Mouse (Mus musculus) liver, postnatal 0 days (tissue): ENCODE measurements around the gene Nlrp4c. TPM values are rescaled to one million over a fixed set of nuclear protein-coding genes. Genes with fewer than 3 reads are reported as not detected.
A peak's percentile ranks its signal among the peaks of the same experiment; 100 is the strongest.

Source experiments
- ATAC-seq: fragments of 200-750 bp; cut with Nextera tagmentation; 2 replicates; pipeline ENCODE4 v1.8.0; 2017; ENCODE audit warnings: mild to moderate bottlenecking, moderate library complexity
- DNase-seq: peaks from one replicate; pipeline ENCODE4 v3.0.0-alpha.2; 2016
- H3K27ac ChIP-seq: fragments of 300-500 bp; sonication (generic); 2 replicates; pipeline ENCODE4 v1.5.1; 2014; ENCODE audit warnings: antibody characterized with exemption, moderate library complexity, mild to moderate bottlenecking, low read depth
- H3K27me3 ChIP-seq: fragments of 300-500 bp; sonication (generic); 2 replicates; pipeline ENCODE4 v1.6.1; 2014; ENCODE audit warnings: low read length, control low read depth, mixed read lengths; ENCODE audit not compliant: insufficient read depth
- H3K36me3 ChIP-seq: fragments of 300-500 bp; sonication (generic); replicated peaks from 2 replicates; pipeline ENCODE4 v1.6.1; 2014; ENCODE audit warnings: mild to moderate bottlenecking, control low read depth, low read length, moderate library complexity, mixed read lengths; ENCODE audit not compliant: insufficient read depth
- H3K4me1 ChIP-seq: fragments of 300-500 bp; sonication (generic); 2 replicates; pipeline ENCODE4 v1.6.1; 2014; ENCODE audit warnings: antibody characterized with exemption, mild to moderate bottlenecking, control low read depth; ENCODE audit not compliant: insufficient read depth
- H3K4me2 ChIP-seq: fragments of 300-500 bp; sonication (generic); 2 replicates; pipeline ENCODE4 v1.6.1; 2014; ENCODE audit warnings: low read depth, mild to moderate bottlenecking, low read length, moderate library complexity, mixed read lengths
- H3K4me3 ChIP-seq: fragments of 300-500 bp; sonication (generic); 2 replicates; pipeline ENCODE4 v1.5.1; 2014; ENCODE audit warnings: low read depth, low read length
- H3K9ac ChIP-seq: fragments of 300-500 bp; sonication (generic); replicated peaks from 2 replicates; pipeline ENCODE4 v1.6.1; 2014; ENCODE audit warnings: mild to moderate bottlenecking, moderate library complexity
- H3K9me3 ChIP-seq: fragments of 300-500 bp; sonication (generic); 2 replicates; pipeline ENCODE4 v1.6.1; 2016; ENCODE audit warnings: mild to moderate bottlenecking, control low read depth, low read length, mixed read lengths
- CTCF ChIP-seq: sonication (generic); IDR thresholded peaks from 2 replicates; pipeline ENCODE4 v1.5.1; 2016; ENCODE audit warnings: antibody characterized with exemption, low read depth
- EP300 ChIP-seq: IDR thresholded peaks from 2 replicates; pipeline ENCODE4 v1.6.1; 2016; ENCODE audit warnings: antibody characterized with exemption, low read depth, mild to moderate bottlenecking
- WGBS: fragments of 180-500 bp; shearing (Covaris S2); extraction: QIAGEN DNeasy Blood & Tissue Kit; methylation state at CpG from one replicate; pipeline ENCODE4 v1.1.7; 2014; ENCODE audit not compliant: insufficient replicate concordance; 5-methylcytosine and 5-hydroxymethylcytosine counted together
- polyA plus RNA-seq: library from polyadenylated mRNA; unstranded; fragments of >200 nt; fragmentation: Nextera tagmentation; extraction: Ambion mirVana; gene quantifications from 2 replicates; pipeline ENCODE4 v1.2.1, GENCODE M21; 2015

Gene Nlrp4c
- polyA plus RNA-seq, 1 experiment from 2014 or later: not detected

DNA sequence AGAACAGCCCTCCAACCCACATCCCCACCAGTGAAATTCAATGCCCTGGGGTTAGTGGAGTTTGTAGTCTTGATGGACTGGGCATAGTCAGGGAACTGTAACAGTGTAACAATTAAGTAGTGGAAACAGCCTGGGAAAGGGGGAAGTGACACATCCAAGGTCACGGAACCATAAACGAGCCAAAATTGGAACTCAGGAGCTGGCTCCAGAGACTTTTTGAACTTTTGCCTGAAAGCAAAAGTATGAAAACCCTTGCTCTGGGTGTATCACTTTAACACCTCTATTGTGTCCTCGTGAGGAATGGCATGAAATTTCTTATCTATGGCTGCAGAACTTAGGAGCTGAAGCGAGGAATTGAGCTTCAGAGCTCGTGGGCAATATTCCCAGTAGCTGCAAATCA is 109.2 kb downstream of the Nlrp4c start:
- peak overlapping the region; percentile 71 for H3K4me2 ChIP-seq
- peaks cover 63% of the 10 kb centered on the region for H3K4me1 ChIP-seq
- no peaks in the 10 kb centered on the region for H3K27me3 ChIP-seq
- no peaks in the 10 kb centered on the region for H3K36me3 ChIP-seq
- WGBS: 35% methylated on average over 5 of the region's 5 CpGs
- TF ChIP-seq EP300: no peak
- no peak for TF ChIP-seq CTCF
- peak overlapping the region; percentile 71 for H3K9ac ChIP-seq
- H3K4me3 ChIP-seq: peak overlapping the region; percentile 67
- H3K9me3 ChIP-seq: no peaks in the 10 kb centered on the region
- DNase-seq (no peak), ATAC-seq (no peak)
- H3K27ac ChIP-seq: peak overlapping the region; percentile 90

Other genes with a start within 250 kb of the Nlrp4c start
- gene Vmn1r63, start 239.7 kb upstream of the Nlrp4c start, polyA plus RNA-seq: not detected in 2 replicates
- not detected in 2 replicates for gene Vmn1r64, start 160.6 kb upstream of the Nlrp4c start, polyA plus RNA-seq
- gene Vmn1r65, start 34.2 kb upstream of the Nlrp4c start, polyA plus RNA-seq: not detected in 2 replicates
- 38.1 and 39.5 TPM in 2 replicates for gene Zfp787, start 110.8 kb downstream of the Nlrp4c start, polyA plus RNA-seq
- gene Zfp444, start 127.1 kb downstream of the Nlrp4c start, polyA plus RNA-seq: 26.0 and 27.3 TPM in 2 replicates
- gene Galp, start 151.9 kb downstream of the Nlrp4c start, polyA plus RNA-seq: not detected in 2 replicates
- not detected in 2 replicates for gene Zscan5b, start 177.1 kb downstream of the Nlrp4c start, polyA plus RNA-seq
- not detected in 2 replicates for gene Epp13, start 207.5 kb downstream of the Nlrp4c start, polyA plus RNA-seq
- 1.1 and 1.4 TPM in 2 replicates for gene Zfp667, start 241.4 kb downstream of the Nlrp4c start, polyA plus RNA-seq